Mouse (Mus musculus): ENCODE data around the gene Znrf2.

The Znrf2 gene

GRCm38 (mm10) chr6:54816388-54817065, at the start of gene Znrf2:
Znrf2 (plus strand) TSS chr6:54816916.
- DNase-seq (ENCODE audit: low read depth, low spot score): peak; percentile 99

- no peak for DNase-seq (ENCODE audit: low read depth, low spot score)
Measured at GRCm38 (mm10) chr6:54767746-54768145, 49.0 kb upstream of the Znrf2 start.

DNA sequence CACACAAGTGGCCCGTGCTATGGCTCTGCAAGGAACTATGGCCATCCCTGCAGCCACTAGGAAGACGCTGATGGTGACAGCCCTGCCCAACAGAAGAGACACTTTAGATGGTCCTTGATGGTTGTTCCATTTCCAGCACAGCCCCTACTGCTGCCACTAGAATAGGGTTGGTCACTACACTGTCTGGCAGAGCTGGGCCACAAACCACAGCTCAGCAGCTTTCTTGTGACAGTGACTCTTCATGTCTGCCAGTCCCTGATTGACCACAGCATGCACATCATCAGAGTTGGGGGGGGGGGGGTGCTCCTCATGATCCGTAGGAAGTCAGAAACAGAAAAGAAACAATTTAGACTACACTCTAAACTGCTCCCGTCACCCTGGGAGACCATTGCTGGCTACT, 46.0 kb upstream of the Znrf2 start:
- DNase-seq (ENCODE audit: low read depth, low spot score): no peak

DNA sequence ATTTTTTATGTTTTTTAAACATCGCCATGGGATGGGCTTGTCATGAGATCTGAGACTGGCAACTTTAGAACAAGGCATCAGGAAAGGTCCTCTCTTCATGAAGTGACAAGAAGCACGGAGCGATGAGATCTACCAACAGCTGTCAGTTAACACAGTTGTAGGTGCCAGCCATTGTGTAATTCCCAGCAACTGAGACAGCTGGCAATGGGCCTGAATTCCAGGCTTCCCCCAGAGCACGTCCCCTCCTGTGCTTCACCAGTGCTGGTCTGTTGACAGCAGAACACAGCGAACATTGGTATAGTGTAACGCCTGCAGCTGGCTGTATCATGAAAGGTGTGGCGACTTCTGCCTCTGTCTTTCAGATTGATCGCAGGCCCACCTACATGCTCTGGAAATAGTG, 45.5 kb upstream of the Znrf2 start:
- peak; percentile 39 for DNase-seq (ENCODE audit: low read depth, low spot score)

GRCm38 (mm10) chr6:54772078-54772477, 44.6 kb upstream of the Znrf2 start:
- DNase-seq (ENCODE audit: low read depth, low spot score): no peak

- no peak for DNase-seq (ENCODE audit: low read depth, low spot score)
Measured at GRCm38 (mm10) chr6:54775739-54776138, 41.0 kb upstream of the Znrf2 start.

GRCm38 (mm10) chr6:54777661-54778060, 39.1 kb upstream of the Znrf2 start:
- peak; percentile 59 for DNase-seq (ENCODE audit: low read depth, low spot score)

- DNase-seq (ENCODE audit: low read depth, low spot score): no peak
Measured at GRCm38 (mm10) chr6:54779968-54780367, 36.7 kb upstream of the Znrf2 start.

DNA sequence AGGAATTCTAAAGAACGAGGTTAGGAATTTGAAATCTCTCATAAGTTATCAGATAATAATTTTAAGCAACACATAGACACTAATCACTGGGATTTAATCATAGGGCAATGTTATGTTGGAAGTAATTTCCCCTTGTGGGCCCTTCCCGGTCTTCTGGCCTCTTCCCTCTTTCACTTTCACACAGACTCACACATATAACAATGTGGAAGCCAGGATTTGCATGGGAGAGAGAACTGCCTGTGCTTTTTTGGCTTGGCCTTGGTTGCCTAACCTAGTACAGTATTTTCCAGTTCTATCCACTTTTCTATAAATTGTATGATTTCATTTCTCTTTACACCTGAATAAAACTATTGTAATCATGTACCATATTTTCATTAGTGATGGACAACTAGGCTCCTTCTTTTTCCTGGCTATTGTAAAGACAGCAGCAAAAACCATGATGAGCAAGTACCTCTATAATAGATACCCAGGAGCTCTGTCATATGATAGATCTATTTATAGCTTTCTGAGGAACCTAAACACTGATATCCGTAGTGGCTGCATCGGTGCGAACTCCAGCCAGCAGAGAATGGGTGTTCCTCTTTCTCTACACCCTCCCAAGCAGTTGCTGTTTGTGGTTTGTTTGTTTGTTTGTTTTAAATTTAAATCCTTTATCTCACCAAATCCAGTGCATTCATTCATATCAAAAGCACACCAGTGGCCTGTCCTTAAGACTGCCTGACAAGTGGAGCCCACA, 36.0 kb upstream of the Znrf2 start:
- no peak for DNase-seq (ENCODE audit: low read depth, low spot score)

DNA sequence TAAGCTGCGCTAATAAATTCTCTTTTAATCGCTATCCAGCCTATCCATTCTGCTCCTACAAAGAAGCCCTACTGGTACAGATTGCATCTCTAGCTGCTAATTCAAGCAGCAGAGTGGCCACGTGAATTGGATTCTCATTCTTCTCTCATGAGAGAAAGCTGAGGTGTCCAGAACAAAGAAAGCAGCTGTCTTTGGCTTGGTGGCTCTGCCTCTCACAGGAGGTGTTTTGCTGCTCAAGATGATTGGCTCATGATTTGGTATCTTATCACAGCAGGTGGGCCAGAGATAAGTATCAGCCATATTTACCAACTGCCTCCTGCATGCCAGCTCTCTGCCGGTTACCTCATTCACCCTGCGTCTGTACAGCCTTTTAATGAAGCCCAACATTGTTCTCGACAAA, 34.8 kb upstream of the Znrf2 start:
- no peak for DNase-seq (ENCODE audit: low read depth, low spot score)

DNA sequence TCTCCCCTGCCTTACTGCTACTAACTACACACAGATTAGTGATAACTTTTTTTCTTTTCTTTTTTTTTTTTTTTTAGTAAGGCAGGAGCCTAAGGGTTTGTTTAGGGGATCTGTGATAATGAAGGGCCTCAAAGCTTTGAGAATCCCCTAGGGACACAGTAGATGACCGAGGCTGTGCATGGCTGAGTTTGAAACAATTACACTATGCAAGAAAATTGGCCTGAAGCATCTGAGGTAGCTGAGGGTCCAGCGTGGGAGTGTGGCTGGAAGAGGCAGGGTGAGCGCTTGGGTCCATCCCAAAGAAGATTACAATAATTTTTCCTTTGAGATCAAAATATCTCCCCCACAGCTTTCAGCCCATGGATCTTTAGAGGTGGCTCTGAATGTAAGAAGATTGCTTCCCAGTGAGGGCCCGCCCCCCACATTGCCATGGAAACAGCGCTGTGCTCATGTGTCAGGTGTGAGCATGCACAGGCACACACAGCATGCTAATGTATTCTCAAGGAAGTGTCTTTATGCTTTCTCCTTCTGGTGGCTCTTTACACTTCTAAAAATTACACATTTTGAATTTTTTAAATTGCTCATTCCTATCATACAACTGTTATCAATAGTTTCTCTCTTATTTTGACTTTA, 31.5 kb upstream of the Znrf2 start:
- DNase-seq (ENCODE audit: low read depth, low spot score): peak; percentile 84

GRCm38 (mm10) chr6:54786766-54787165, 29.9 kb upstream of the Znrf2 start:
- DNase-seq (ENCODE audit: low read depth, low spot score): no peak

DNA sequence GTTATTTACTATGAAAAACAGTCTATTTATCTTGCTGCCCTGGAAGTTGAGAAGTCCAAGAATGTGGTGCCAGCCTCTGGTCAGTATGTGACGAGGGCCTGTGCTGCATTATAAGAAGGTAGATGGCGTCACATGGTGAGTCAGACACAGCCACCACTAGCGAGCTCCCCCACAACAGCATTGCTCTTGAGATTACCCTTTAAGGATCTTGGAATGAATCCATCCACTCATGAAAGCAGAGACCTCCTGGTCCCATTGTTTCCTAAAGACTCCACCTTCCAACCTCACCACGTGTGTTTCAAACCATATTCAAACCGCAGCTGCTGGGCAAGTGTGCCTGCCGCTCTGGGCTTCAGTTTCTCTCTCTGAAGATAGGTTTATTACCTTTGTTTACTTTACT, 28.2 kb upstream of the Znrf2 start:
- no peak for DNase-seq (ENCODE audit: low read depth, low spot score)

DNA sequence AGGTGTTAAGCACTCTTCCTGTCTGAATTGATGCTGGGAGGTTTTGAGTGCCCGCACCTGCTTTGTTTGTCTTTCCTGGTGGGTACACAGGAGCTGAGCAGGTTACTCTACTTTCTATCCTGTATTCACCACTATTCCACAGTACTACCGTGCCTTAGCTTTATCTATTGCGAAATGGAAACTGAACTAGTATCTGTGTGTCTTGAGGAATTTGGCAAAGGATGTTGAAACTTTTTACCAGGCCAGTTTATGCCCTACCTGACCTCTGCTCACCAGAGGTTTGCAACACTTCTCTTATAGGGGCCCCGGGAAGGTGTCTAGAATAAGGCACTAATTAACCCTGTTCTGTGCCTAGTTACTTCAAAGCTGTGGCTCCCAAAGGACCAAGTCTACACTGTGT, 27.6 kb upstream of the Znrf2 start:
- no peak for DNase-seq (ENCODE audit: low read depth, low spot score)

DNA sequence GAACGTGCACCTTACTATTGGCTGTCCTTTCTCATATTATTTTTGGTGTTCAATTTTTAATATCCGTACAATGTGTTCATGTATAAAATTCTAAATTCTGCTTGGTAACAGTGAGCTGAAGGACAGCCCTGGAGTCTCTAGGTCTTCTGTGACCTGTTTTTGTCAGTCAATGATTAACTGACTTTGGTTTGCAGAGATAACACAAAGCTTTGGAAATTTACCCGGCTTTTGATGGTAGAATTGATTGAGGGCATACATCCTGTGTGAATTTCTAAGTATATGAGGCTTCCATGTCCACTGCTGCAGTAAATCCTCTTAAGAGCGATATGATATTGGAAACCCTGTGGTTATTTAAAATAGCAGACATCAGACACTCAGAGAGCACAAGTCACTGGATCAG, 26.6 kb upstream of the Znrf2 start:
- DNase-seq (ENCODE audit: low read depth, low spot score): no peak

- no peak for DNase-seq (ENCODE audit: low read depth, low spot score)
Measured at GRCm38 (mm10) chr6:54793853-54794252, 22.9 kb upstream of the Znrf2 start.

- no peak for DNase-seq (ENCODE audit: low read depth, low spot score)
Measured at GRCm38 (mm10) chr6:54794372-54794771, 22.3 kb upstream of the Znrf2 start.

DNA sequence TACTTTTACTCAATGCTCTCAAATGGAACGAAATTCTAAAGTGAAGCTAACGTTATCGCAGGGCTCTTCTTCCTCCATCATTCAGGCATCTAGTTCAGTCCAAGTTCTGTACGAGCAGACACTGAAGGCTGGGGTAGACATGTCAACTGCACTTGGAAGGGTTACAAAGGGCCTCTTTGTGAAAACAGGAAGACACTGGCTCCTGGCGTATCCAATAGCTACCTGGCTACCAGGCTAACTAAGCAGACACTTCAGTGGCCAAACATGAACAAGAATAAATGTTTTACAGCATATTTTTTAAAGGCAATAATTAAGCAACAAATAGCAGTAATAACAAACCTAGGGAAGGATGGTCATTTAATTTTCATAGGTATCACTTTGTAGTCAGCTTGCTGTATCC, 21.7 kb upstream of the Znrf2 start:
- no peak for DNase-seq (ENCODE audit: low read depth, low spot score)

DNA sequence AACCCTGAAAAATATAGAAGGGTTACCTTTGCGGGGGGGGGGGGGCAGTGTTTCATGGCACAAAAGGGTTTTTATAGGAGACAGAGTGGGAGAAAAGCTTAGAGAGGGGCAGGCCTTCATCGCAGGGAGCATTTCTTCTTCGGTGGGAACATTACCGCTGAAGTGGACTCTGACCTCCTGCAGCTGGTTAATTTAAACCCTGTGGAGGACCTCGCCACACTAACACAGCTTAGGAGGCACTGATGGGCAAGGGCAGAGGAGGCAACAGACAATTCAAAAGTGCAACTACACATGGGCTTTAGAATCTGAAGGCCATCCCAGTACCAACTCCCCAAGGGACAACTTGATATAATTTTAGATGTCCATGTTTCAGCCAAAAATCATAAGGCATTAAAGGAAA, 20.7 kb upstream of the Znrf2 start:
- no peak for DNase-seq (ENCODE audit: low read depth, low spot score)

DNA sequence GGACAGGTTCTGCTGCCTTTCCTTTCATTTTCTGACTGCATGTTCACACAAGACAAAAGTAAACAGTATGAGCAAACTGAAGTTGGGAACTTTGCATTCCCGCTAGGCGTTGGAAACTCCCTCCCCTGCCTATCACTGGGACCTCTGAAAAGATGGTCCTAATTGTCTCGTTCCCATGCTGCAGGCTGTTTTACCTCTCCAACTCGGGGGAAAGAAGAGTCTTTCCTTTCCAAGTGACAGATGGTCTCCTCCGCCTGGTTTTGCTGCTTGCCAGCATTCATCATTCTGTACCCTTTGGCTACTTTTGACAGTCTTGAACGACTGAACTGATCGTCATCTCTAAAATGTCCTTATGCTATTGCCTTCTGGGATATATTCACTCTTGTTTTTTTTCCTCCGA, 14.4 kb upstream of the Znrf2 start:
- peak; percentile 86 for DNase-seq (ENCODE audit: low read depth, low spot score)

GRCm38 (mm10) chr6:54804066-54804864, 12.5 kb upstream of the Znrf2 start:
- DNase-seq (ENCODE audit: low read depth, low spot score): no peak

DNA sequence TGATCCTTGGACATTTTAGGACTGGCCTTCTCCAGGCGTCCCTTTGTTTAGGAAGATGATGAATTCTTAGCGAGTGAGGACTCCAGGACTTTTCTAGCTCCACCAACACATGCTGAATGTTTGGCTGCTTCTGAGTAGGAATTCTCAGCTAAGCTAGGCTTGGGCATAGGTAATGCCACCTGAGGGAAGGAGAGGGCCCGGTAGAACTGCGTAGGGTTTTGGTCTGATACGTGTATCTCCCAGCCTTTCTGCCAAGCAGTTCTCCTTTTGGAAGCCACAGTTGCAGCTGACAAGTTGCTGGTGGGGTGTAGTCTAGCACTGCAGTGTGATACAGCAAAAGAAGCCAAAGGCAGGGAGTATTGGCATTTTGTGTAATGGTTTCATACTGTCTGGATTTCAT, 10.9 kb upstream of the Znrf2 start:
- no peak for DNase-seq (ENCODE audit: low read depth, low spot score)

Data from brain, adult 2 months (tissue).